Mouse (Mus musculus): ENCODE results near the gene Plxnb2.

The Plxnb2 gene

DNA sequence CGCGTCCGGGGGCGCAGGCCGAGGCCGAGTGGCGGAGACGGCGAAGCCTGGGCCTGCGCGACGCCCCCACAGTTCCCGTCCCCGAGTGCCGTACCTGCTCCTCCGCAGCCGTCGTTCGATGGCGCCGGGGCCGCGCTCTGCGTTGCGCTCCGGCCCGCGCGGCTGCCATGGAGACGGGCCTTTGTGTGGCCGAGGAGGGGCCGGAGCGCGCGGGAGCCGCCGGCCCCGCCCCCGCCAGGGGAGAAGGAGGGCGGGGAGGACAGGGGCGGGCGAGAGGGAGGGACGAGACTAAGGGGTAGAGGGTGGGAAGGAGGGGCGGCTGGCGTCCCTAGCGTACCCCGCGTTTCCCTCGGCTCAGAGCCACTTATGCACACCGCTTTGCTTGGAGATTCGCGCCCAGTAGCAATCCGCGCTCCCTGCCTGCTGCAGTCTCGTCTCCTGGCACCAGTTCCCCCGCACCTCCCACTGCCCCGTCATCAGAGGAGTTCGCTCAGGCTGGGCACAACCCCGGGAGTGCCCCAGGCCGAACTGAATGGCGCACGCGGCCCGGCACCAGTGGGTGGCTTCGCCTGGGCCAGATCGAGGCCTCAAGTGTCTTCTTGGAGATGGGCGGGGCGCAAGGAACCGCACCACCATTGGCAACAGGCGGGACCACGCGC is at the start of gene Plxnb2:
Plxnb2 (minus strand) TSS at position 218 of the 659 bp plus-strand sequence.
- peak; percentile 86 for DNase-seq (ENCODE audit: extremely low spot score, low spot score)

DNA sequence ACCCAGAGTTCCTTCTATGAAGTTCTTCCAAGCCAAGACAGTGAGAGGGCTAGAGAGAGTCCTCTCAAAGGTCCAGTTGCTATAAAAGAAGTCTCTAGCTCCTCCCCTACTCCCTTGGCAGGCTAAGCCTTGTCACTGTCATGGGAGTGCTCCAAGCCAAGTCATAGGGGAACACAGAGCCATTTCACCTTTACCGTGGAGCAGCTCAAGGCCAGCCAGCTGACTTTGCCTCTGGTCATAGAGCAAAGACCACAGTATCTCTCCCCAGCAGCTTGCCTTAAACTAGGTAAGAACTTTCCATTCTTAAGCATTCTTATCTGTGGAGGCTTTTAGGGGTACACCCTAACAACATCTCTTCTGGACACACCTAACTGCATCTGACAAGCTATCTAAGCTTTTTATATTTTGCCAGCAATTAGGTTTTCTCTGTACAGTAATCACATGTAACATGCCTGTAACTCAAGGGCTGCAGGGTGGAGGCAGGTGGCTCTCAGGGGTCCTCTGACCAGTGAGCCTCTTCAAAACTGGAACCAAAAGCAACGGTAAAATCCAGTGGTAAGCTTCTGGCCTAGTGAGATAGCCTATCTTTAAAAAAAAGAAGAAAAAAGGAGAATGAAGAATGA is 35.1 kb upstream of the Plxnb2 start:
- DNase-seq (ENCODE audit: extremely low spot score, low spot score): no peak

DNA sequence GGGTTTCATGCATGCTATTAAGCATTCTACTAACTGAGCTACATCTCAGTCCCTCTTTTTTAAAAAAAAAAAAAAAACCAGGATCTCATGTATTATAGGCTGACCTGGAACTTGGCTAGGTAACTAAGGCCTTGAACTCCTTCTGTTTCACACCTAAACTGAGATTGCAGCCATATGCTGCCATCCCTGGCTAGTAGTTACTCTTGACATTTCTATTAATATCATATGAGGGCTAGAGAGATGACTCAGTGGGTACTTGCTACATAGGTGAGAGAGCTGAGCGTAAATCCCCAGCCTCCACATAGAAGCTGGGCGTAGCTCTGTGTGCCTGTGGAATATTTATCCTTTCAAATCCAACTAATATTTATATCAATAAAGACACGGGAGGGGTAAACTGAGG is 34.4 kb upstream of the Plxnb2 start:
- DNase-seq (ENCODE audit: extremely low spot score, low spot score): no peak

DNA sequence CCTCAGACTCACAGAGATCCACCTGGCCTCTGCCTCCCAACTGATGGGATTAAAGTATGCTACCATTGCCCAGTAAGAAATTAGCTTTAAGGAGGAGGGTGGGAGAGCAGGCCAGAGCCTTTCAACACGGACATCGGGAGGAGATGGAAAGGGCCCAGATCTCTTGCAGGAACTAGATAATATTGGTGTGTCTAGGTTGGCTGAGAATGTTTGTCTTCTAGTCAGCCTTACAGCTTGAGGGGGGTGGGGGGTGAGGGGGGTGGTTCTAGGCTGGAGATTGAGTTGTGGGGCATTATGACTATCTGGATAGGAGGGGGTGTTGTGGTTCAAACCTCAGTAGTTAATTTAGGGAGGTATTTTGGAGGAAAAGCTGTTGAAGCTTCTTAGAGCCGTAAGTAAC is 32.9 kb upstream of the Plxnb2 start:
- DNase-seq (ENCODE audit: extremely low spot score, low spot score): no peak

DNA sequence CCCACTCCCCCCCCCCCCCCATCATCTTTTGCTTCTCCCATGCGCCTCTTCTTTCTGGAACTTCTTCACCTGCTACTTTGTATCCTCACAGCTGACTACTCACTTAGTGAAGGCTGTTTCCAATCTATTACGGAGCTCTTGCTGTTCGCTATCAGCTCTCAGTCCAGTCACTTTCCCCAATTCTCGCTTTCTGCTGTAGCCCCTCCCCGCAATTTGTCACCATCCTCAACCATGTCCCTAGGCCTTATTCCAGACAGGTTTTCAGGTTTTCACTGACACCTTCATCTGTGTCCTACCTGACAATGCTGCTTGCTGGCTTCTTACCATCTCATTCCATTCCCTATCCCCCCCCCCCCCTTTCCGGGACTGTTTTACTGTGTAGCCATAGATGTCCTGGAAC is 31.9 kb upstream of the Plxnb2 start:
- DNase-seq (ENCODE audit: extremely low spot score, low spot score): no peak

DNA sequence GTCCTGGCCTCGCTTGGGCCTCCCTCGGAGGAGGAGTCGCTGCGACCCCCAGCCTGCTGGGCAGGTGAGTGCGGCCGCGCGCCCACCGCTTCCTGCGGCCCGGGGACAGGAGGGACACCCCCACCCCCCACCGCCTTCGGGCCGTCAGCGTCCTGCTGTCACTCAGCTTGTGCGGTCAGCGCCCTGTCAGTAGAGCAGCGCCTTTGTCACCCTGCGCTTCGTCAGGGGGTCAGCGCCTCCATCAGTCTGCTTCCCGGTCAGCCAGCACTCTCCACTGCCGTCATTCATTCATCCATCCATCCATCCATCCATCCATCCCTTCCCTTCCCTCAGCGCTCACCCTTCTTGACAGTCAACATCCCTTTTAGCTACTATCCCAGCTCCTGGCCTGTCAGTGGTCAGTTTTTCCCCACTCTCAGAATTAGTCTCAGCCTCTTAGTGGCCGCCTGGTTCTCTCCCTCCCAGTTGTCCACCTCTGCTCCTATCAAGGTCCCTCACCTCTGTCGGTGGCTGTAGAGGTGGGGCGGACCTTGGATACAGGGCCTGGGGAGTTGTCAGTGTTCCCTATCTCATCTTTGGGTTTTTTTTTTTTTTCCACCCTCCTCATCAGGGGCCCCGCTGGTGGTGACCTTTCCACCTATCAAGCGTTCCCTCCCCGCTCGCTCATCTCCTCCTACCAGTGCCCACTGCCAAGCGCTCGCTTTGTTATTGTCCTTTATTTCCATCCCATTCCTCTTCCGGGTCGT is 31.3 kb upstream of the Plxnb2 start:
- DNase-seq (ENCODE audit: extremely low spot score, low spot score): peak; percentile 20

DNA sequence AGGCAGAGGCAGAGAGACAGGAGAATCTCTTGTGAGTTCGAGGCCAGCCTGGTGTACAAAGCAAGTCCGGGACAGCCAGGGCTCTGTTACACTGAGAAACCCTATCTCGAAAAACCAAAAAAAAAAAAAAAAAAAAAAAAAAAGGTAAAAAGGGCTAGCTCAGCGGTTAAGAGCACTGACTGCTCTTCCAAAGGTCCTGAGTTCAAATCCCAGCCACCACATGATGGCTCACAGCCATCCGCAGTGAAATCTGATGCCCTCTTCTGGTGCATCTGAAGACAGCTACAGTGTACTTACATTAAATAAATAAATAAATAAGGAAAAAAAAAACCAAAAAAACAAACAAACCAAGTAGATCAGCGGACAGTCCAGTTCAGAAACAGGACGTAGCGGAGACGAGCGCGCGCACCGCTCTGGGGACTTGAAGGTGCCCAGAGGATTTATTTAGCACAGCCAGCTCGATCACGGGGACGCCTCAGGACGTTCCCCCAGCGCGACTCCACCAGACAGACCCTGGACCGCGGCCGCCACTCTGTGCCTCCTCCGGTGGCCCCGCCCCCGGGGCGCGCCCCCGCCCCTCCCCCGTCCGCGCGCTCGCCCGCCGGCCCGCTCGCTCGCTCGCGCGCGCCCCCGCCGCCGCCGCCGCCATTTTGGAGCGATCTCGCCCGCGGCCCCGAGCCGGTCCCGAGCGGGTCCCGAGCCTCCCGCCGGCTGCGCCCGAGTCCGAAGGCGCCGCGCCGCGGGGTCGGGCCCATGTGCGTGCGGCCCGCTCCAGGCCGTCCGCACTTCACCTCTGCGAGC is 30.5 kb upstream of the Plxnb2 start, which contains the start of gene Ppp6r2:
Ppp6r2 (plus strand) TSS at position 639 of the 801 bp plus-strand sequence.
- peak; percentile 87 for DNase-seq (ENCODE audit: extremely low spot score, low spot score)

DNA sequence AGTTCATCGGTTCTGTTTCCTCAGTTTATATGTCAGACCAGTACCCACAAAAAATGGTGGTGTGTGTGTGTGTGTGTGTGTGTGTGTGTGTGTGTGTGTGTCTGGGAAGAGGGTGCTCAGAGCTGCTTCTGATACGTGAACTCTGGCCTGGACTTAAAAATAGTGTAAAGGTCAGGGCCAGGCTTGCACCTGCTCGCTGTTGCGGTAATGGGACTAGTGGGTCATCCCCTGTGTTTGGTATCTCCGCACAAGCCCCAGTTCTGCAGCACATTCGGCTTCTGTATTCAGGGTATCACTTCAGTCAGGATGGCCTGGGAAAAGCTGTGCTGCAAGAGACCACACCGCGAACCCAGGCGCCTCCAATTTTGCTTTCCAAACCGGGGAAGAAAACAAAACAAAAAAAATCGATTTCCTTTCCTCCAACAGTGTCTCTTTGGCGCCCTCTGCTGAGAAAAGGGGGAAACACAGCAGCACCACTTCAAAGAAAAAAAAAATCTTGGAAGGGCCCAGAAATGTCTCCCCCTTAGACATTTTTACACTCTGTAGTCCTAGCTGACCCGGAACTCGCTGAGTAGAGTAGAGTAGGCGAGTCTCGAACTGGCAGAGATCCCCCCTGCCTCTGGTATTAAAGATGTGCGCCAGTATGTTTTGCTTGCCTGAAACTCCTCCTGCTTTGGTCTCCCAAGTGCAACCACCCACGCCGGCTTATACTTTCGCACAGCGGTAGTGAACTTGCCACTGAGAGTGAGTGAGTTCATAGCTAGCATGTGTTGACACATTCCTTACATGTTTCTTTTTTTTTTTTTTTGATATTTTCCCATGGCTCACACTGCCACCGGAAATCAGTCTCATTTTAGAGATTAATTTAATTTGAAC is 29.5 kb upstream of the Plxnb2 start:
- peak; percentile 90 for DNase-seq (ENCODE audit: extremely low spot score, low spot score)

DNA sequence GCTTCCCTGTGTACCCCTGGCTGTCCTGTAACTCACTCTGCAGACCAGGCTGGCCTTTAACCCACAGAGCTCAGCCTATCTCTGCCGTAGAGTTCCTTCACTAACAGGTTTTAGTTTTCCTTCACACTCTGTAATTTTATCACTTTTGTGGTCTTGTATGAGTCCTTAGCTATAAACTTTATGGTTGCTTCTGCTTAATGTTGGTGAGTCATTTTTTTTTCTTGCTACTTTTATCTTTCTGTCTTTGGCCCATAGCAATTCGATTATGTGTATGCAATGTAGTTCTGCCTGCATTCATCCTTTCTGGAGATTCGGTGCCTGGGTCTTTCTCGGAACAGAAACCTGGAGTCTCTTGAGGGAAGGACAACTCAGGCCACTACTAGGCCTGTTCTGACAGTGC is 26.9 kb upstream of the Plxnb2 start:
- no peak for DNase-seq (ENCODE audit: extremely low spot score, low spot score)

DNA sequence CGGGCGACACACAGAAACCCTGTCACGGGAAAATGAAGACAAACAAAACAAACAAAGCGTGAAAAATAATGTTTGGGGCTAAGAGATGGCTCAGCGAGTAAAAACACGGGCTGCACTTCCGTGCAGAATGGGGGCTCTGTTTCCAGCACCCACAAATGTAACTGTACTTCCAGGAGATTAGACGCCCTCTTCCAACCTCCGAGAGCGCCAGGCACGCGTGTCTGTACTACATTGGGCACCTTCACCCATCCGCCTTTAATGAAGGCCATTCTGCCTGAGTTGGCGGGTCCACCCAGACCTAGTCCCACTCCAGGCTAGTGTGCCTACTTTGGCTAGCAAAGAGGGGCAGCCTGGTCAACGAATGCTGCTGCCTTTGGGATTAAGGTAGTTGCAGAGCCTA is 16.5 kb upstream of the Plxnb2 start:
- no peak for DNase-seq (ENCODE audit: extremely low spot score, low spot score)

DNA sequence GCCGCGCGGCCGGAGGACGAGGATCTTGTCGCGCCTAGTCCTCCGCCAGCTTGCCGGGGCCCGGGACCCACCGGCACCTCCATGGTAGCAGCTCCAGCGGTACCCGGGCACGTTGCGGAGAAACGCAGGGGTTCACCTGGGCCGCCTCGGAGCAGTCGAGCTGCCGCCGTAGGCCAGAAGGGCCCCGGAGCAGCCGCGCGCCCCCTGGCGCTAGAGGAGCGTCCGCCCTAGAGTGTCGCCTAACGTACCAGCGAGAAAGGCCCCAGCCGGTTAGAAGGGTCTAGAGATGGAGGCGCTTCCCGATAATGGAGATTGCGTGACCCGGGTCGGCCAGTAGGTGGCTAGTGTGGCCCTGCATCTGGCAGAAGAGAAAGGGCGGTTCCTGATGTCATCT is 15.7 kb upstream of the Plxnb2 start, which contains the start of gene Dennd6b:
Dennd6b (minus strand) TSS at position 184 of the 394 bp plus-strand sequence.
- DNase-seq (ENCODE audit: extremely low spot score, low spot score): peak; percentile 94

DNA sequence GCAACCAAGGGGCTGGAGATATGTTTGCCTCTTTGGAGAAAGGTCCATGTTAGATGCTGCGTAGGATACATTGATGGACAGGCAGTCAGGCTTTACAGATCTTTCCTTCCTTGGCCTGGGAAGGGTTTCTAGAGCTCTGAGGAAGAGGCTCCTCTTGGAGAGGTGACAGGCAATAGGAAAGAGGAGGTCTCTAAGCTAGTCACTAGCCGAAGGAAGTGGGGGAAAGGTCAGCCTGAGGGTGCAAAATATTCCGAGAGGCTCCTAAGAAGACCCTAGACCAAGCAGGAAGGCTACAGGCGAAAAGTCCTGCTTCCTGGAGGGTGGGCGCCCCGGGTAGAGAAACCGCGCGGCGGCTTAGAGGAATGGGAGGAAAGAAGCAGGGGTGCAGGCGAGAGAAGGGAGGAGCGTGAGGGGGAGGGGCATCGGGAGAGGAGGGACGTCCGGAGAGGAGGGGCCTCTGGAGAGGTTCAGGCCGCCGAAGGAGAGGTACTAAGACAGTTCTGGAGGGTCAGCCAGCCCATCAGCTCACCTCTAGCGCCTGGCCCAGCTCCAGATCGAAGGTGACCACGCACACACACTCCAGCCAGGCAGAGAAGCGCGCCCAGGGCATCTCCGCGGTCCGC is 15.2 kb upstream of the Plxnb2 start:
- DNase-seq (ENCODE audit: extremely low spot score, low spot score): peak; percentile 89

DNA sequence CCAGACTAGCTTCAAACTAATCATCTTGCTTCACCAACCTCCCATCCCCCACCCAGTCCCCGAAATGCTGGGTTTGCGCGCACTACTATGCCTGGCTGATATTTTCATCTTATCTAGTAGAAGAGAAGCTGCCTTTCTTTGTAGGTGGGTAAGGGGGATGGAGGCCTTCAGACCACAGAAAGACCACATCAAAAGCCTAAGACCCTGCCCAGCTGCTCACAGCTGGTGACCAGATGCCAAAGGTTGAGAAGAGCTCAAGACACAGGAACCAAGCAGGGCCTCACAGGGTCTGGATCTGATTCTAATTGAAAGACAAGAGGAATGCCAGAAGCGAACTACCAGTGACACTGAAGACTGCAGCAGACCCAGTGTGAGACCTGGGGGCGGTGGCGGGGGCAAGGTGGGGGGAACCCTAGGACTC is 14.7 kb upstream of the Plxnb2 start:
- DNase-seq (ENCODE audit: extremely low spot score, low spot score): peak; percentile 65

DNA sequence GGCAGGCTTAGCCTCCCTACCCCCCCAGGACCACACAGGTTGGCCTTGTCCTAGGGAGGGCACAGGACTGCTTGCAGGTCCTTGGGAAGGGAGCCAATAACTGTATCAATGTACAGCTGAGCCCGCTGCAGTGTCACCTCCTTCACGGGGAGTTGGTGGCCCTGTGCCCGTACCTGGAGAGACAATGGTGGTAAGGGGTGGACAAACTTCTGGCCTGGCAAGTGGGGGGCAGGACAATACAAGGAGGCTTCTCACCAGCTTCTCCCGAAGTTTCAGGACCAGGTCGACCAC is 4.3 kb upstream of the Plxnb2 start:
- no peak for DNase-seq (ENCODE audit: extremely low spot score, low spot score)

DNA sequence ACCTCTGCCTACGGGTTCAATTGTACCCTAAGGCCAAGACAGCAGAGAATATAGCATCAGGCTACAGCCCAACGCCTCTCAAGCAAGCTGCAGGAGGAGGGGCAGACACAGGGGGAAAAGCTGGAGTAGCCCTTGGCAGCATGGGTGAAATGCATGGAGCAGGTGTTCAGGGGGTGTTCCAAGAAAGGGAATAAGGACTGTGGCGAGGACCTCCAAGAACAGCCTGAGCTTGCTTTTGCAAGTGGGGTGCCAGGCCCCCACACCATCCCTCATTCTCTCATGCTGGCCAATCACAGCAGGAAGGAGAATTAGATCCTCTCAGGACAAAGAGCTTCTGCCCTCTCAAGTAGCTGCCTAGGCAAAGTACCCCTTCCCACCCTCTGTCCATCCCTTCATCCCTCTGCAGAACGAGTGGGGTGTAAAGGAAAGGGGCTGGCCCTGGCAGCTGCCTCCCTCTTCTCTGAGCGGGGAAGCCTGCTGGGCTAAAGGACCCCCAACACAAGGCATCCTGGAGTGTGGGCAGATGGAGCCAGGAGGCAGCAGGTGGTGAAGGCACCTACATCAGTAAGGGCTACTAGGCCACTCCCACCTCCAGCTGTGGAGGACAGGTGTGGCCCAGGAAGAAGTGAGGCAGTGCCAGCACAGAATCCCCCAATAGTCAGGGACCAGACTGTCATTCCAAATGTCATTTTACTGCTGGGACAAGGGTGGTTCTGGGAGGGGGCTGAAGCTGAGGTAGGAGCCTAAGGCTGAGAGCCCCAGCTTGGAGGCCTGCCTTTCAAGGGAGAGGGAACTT is 3.8 kb upstream of the Plxnb2 start:
- DNase-seq (ENCODE audit: extremely low spot score, low spot score): no peak

DNA sequence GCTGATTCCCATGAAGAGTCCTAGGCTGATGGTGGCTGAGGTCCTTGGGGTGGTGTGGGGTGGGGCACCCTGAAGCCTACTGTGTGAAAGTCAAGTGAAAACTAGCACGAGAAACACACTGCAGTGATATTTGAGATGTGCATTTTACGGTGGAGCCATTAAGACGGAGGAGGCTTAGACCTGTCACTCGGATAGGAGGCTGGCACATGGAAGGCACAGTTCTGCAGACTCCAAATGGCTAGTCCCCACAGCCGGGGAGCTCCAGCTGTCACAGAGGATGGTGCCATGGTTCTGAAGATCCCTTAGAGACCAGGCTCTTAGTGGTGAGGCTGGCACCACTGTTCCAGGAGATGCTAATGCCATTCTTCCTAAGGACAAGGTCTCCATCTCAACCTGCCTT is 2.3 kb upstream of the Plxnb2 start:
- DNase-seq (ENCODE audit: extremely low spot score, low spot score): no peak

DNA sequence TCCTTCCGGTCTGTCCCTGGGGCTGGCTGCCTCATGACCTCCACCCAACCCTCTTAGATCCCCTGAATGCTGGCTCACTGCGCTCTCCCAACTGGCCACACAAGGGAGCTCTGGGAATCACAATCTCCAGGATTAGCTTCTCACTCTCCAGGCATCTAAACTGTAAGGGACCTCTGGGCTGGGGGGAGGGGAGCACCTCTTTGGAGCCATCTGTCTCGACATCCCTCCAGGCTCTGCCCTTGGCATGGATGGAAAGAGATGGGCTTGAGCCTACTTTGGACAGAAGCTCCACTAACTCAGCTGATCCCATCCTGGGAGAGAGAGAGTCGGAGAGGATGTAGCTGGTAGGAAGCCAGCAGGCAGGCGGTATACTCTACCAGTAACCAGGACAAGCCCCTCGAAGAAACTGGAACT is 1.7 kb upstream of the Plxnb2 start:
- DNase-seq (ENCODE audit: extremely low spot score, low spot score): no peak

DNA sequence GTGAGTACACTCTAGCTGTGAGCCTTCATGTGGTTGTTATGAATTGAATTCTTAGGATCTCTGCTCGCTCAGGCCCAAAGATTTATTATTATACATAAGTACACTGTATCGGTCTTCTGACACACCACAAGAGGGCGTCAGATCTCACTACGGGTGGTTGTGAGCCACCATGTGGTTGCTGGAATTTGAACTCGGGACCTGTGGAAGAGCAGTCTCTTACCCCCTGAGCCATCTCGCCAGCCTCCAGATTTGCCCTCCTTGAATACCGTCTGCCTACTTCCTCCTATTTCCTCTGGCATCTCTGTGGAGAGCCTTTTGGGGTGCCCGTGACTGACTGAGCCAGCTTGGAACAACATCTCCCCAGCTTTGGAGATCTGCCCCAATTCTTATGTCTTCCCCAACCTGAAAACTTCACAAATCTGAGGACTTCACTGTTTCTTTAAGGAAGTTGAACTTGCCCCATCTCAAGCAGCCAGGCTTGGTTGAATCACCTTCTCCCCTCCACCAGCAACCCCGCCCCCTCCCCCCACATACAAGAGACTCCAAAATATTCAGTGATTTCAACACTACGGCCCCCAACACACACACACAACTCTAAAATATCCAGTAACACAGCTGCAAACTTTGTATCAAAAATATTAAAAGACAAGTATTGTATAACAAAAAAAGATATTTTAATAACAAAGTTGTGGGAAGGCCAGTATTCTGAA is 1.1 kb upstream of the Plxnb2 start:
- no peak for DNase-seq (ENCODE audit: extremely low spot score, low spot score)

DNA sequence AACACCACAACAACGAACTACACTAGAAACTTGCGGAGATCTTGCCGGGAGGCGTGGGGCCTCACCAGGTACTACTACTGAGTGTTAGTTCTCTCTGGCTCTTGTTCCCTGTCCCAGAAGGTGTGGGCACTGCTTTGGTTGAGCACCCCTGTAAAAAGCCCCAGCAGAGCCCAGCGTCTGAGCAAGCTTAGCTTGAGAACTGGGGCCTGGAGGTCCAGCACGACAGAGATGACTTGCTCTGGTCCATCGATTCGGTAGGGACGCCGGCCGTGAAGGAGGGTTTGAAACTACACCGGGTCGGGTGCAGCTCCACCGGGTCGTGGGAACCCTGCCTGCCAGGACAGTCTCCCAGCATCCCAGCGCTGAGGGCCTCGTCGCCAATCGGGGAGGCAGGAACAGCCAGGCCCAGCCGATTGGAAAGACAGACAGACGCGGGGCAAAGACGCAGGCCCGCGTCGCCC is 477 bp downstream of the Plxnb2 start:
- DNase-seq (ENCODE audit: extremely low spot score, low spot score): no peak
